ENCODE assay signal across 25 mouse cellular contexts in the genomic region with DNA sequence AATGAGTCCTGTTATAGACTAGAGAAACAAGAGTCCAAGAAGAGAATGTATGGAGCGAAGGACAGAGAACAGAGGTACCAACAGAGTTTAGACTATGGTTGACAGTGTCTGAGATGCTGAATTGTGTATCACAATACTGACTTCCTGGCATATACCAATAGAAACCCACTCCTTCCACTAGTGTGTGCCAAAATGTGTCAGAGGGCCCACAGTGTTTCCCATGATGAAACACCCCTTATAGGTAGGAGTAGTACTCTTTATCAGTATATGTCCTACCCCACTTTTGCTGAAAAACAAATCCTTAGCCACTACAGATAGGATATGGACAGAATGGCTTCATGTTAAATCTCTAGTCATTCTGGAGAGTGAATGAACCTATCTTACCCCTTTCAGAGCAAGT. TPM values are rescaled to one million over a fixed set of nuclear protein-coding genes. Genes with fewer than 3 reads are reported as not detected.
A peak's percentile ranks its signal among the peaks of the same experiment; 100 is the strongest.
DNase-seq lines count a peak whose midpoint lies in the region; ATAC-seq and TF ChIP-seq lines count a peak whose summit lies in the region.
"Had no signal": no experiment of that assay in that cellular context is flagged by ENCODE, and none has a peak within 500 bp of the region (broad histone marks: within the 10 kb centered on the region; RNA-seq: fewer than 3 reads in every experiment).

No protein-coding gene starts in this region.

- no peaks in the 10 kb centered on the region for H3K9me3 ChIP-seq in liver, embryonic 12.5 days (replicated peaks)
- no peaks in the 10 kb centered on the region for H3K9me3 ChIP-seq in lung, embryonic 16.5 days (ENCODE audit: control insufficient read depth, low read length)
- H3K9me3 ChIP-seq: embryonic facial prominence, embryonic 10.5 days; embryonic facial prominence, embryonic 13.5 days; forebrain, embryonic 12.5 days; forebrain, embryonic 15.5 days; heart, embryonic 10.5 days; hindbrain, embryonic 10.5 days; hindbrain, embryonic 13.5 days had no signal

- no peak overlapping the region for H3K4me3 ChIP-seq in gastrocnemius, adult 2 months
- no peak overlapping the region for H3K4me3 ChIP-seq in liver, adult 2 months (ENCODE audit: insufficient read depth, low read depth, low read length)
- H3K4me3 ChIP-seq in liver, embryonic 12.5 days, result no peak overlapping the region
- H3K4me3 ChIP-seq in lung, embryonic 16.5 days (ENCODE audit: low read length), result no peak overlapping the region
- H3K4me3 ChIP-seq: embryonic facial prominence, embryonic 10.5 days; embryonic facial prominence, embryonic 13.5 days; erythroblast, embryonic 14.5 days; forebrain, embryonic 12.5 days; forebrain, embryonic 15.5 days; heart, embryonic 10.5 days; hindbrain, embryonic 10.5 days; hindbrain, embryonic 13.5 days had no signal

- TF ChIP-seq POLR2A in liver, adult 2 months (IDR thresholded peaks at IDR 0.05; ENCODE audit: extremely low read depth, insufficient read depth, low read length), result no peak

- no peaks in the 10 kb centered on the region for H3K36me3 ChIP-seq in liver, adult 2 months (ENCODE audit: control insufficient read depth, insufficient read depth, low read length)
- H3K36me3 ChIP-seq in liver, embryonic 12.5 days, result peaks cover 6% of the 10 kb centered on the region; the same call in 1 of the 2 replicates
- no peaks in the 10 kb centered on the region for H3K36me3 ChIP-seq in lung, embryonic 16.5 days (ENCODE audit: control insufficient read depth, insufficient read depth, low read length)
- H3K36me3 ChIP-seq: embryonic facial prominence, embryonic 10.5 days; embryonic facial prominence, embryonic 13.5 days; forebrain, embryonic 12.5 days; forebrain, embryonic 15.5 days; heart, embryonic 10.5 days; hindbrain, embryonic 10.5 days; hindbrain, embryonic 13.5 days had no signal

- 96% methylated on average over 1 of the region's 1 CpGs for WGBS in liver, adult 2 months
- 89% methylated on average over 1 of the region's 1 CpGs for WGBS in liver, embryonic 12.5 days (ENCODE audit: insufficient replicate concordance)
- WGBS in lung, embryonic 16.5 days, result 96% methylated on average over 1 of the region's 1 CpGs

- H3K27ac ChIP-seq in gastrocnemius, adult 2 months, result peak overlapping the region; percentile 76; the same call in 1 of the 2 replicates
- H3K27ac ChIP-seq in liver, adult 2 months (replicated peaks; ENCODE audit: insufficient read depth, low read depth, low read length), result 0 out of 2 replicates have a peak overlapping the region, but pooled peaks have one; percentile 91
- H3K27ac ChIP-seq in liver, embryonic 12.5 days, result no peak overlapping the region
- H3K27ac ChIP-seq in lung, embryonic 16.5 days (ENCODE audit: low read length), result peak overlapping the region; percentile 37; the same call in 1 of the 2 replicates
- H3K27ac ChIP-seq: embryonic facial prominence, embryonic 10.5 days; embryonic facial prominence, embryonic 13.5 days; forebrain, embryonic 12.5 days; forebrain, embryonic 15.5 days; hindbrain, embryonic 10.5 days had no signal

- H3K79me2 ChIP-seq in liver, adult 2 months (ENCODE audit: control insufficient read depth, insufficient read depth, low read length), result peaks cover 48% of the 10 kb centered on the region

- no peak for ATAC-seq in liver, embryonic 12.5 days
- no peak for ATAC-seq in lung, embryonic 16.5 days (ENCODE audit: low read depth)
- ATAC-seq: activated CD4-positive, CD25-positive, alpha-beta regulatory T cell, adult 4 months; forebrain, embryonic 15.5 days; hindbrain, embryonic 16.5 days had no signal

- no peak overlapping the region for H3K9ac ChIP-seq in liver, adult 2 months (ENCODE audit: low read depth, low read length)
- H3K9ac ChIP-seq in liver, embryonic 12.5 days, result no peak overlapping the region
- no peak overlapping the region for H3K9ac ChIP-seq in lung, embryonic 16.5 days (ENCODE audit: low read length)
- H3K9ac ChIP-seq: embryonic facial prominence, embryonic 13.5 days; forebrain, embryonic 12.5 days; forebrain, embryonic 15.5 days; hindbrain, embryonic 13.5 days had no signal

- H3K4me2 ChIP-seq in liver, embryonic 12.5 days, result no peak overlapping the region
- H3K4me2 ChIP-seq in lung, embryonic 16.5 days (ENCODE audit: low read depth, low read length), result no peak overlapping the region
- H3K4me2 ChIP-seq: embryonic facial prominence, embryonic 13.5 days; forebrain, embryonic 12.5 days; forebrain, embryonic 15.5 days; hindbrain, embryonic 13.5 days had no signal

- TF ChIP-seq CTCF in gastrocnemius, adult 2 months (IDR thresholded peaks at IDR 0.05), result no peak
- no peak for TF ChIP-seq CTCF in liver, adult 2 months (IDR thresholded peaks at IDR 0.05; ENCODE audit: low read depth, low read length)

- peaks cover 37% of the 10 kb centered on the region for H3K4me1 ChIP-seq in liver, adult 2 months (ENCODE audit: control insufficient read depth, insufficient read depth, low read length)
- H3K4me1 ChIP-seq in liver, embryonic 12.5 days, result peaks cover 45% of the 10 kb centered on the region
- peaks cover 43% of the 10 kb centered on the region for H3K4me1 ChIP-seq in lung, embryonic 16.5 days (replicated peaks; ENCODE audit: control insufficient read depth, insufficient read depth, low read length)

- intact Hi-C loops in gastrocnemius, adult 2 months (cut with DNase I), result loop anchor here (5.0 kb wide), 2 partner anchors 35 to 50 kb away; a partner anchor contains a TSS
- intact Hi-C loops in gastrocnemius, postnatal 36 days (cut with DNase I), result no loop called here

- DNase-seq in gastrocnemius, adult 2 months, result no peak
- DNase-seq in gastrocnemius, postnatal 36 days, result no peak
- no peak for DNase-seq in liver, adult 2 months (ENCODE audit: extremely low read depth, low read depth, low spot score)
- DNase-seq in lung, postnatal 4 days, result no peak
- DNase-seq: adrenal gland, postnatal 25 days; cerebellum, adult 11-12 months; cerebellum, adult 8-10 months; cerebellum, postnatal 10 days; cerebellum, postnatal 36 days; embryo, embryonic 11 days; gastrocnemius, postnatal 10 days; heart, adult 18-20 months; heart, postnatal 36 days had no signal

- no peaks in the 10 kb centered on the region for H3K27me3 ChIP-seq in liver, adult 2 months (ENCODE audit: control insufficient read depth, insufficient read depth, low read length)
- no peaks in the 10 kb centered on the region for H3K27me3 ChIP-seq in liver, embryonic 12.5 days (replicated peaks)
- no peaks in the 10 kb centered on the region for H3K27me3 ChIP-seq in lung, embryonic 16.5 days (ENCODE audit: control insufficient read depth, insufficient read depth, low read depth, low read length)
- H3K27me3 ChIP-seq: embryonic facial prominence, embryonic 13.5 days; forebrain, embryonic 12.5 days; forebrain, embryonic 15.5 days; hindbrain, embryonic 13.5 days had no signal

RNA-seq across cellular contexts. Expression of a gene that starts 52.3 kb away (rescaled TPM):
- total RNA-seq in gastrocnemius, adult 2 months (2021), result 10 to 100 TPM; 37.7 to 41.1 TPM
- total RNA-seq in gastrocnemius, postnatal 36 days (2021), result 10 to 100 TPM; 29.6 to 30.3 TPM
- total RNA-seq in liver, adult 2 months (2014; rRNA removed), result 20.1 and 27.5 TPM in 2 replicates
- polyA plus RNA-seq in liver, adult 2 months (2012; rRNA removed), result 21.8 and 22.3 TPM in 2 replicates
- 15.0 and 15.9 TPM in 2 replicates for polyA plus RNA-seq in liver, embryonic 12.5 days (2016; fragmentation: Nextera tagmentation; extraction: Ambion mirVana)
- 21.9 and 22.8 TPM in 2 replicates for polyA plus RNA-seq in lung, embryonic 16.5 days (2015; fragmentation: Nextera tagmentation; extraction: Ambion mirVana)
